Mouse (Mus musculus) urinary bladder, adult 2 months (tissue): Measurements from ENCODE around the gene Lce1k. TPM values are rescaled to one million over a fixed set of nuclear protein-coding genes. Genes with fewer than 3 reads are reported as not detected.
"Not testable (repeated sequence)": the region's sequence is repeated elsewhere in the genome, so short reads cannot be mapped to it uniquely, and the experiment has no call there.

ENCODE experiments used
- DNase-seq: peaks from one replicate; pipeline ENCODE4 v3.0.0; 2022; ENCODE audit warnings: low spot score
- polyA plus RNA-seq: library from polyadenylated mRNA; depleted of rRNA; stranded (reverse); fragments of >200 nt; gene quantifications from 2 replicates; pipeline ENCODE4 v1.2.3, GENCODE M21; 2012; rRNA removed

Lce1k gene
- polyA plus RNA-seq: not detected in 2 replicates

GRCm38 (mm10) chr3:92807791-92808190, at the start of gene Lce1k:
Lce1k (minus strand) TSS chr3:92807891.
- DNase-seq: no peak

- no peak for DNase-seq
Observed at GRCm38 (mm10) chr3:92851186-92851585, 43.5 kb upstream of the Lce1k start, which contains the start of gene Lce1l. Lce1l (minus strand) TSS chr3:92851286.

DNA sequence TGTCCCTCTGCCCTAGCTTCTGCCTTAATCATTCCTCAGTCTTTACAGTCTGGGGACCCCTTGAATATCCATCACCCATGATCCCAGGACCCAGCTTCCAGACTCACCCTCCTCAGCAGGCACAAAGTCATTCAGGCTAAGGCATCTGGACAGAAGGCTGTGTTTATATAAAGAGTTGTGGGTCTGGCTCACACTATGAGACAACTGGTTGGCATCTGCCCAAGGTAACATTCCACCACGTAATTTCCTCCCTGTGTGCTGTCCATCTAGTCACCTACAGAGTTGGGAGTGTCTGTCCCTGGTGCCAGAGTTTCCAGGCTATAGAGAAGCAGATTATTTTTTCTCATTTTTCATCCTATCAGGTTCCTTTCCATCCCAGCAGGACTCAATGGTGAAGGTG, 19.4 kb upstream of the Lce1k start, which contains the start of gene Kprp:
TSS of gene Kprp (minus strand) at position 140 of the 400 bp plus-strand sequence.
- no peak for DNase-seq

DNA sequence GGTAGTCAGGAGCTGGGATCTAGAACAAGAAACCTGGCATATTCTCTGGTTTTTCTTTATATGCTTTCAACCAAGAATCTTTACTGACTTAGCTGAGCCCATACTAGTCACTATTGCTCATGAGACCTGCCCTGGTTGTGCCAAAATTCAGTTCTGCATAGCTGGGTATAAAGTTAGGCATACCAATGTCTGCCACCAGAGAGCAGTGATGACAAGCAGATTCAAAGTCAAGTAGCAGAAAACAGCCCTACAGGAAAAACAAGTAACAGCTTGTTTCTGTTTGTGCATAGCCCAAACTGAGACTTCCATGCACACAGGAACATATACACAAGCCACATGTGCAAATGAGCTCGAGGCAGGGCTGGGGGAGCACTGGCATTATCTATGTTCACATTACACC, 18.1 kb upstream of the Lce1k start:
- no peak for DNase-seq

GRCm38 (mm10) chr3:92816036-92816435, 8.3 kb upstream of the Lce1k start:
- not testable (repeated sequence) for DNase-seq

DNA sequence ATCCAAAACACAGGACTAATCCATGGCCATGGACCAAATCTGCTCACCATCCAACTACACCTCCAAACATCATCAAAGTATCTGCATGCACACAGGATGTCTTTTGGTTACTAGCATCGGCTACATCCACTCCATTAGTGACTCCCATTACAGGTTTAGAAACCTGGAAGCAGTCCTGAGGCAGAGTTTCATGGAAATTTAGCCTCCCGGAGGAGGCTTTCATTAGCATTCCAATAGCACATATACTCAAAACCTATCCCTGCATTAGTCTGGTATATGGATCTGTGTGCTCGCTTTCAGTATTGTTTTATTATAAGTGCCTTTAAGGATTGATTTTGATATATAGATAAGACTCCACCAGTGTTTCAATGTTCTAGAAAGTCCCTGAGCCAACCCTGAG, 7.9 kb upstream of the Lce1k start:
- no peak for DNase-seq

DNA sequence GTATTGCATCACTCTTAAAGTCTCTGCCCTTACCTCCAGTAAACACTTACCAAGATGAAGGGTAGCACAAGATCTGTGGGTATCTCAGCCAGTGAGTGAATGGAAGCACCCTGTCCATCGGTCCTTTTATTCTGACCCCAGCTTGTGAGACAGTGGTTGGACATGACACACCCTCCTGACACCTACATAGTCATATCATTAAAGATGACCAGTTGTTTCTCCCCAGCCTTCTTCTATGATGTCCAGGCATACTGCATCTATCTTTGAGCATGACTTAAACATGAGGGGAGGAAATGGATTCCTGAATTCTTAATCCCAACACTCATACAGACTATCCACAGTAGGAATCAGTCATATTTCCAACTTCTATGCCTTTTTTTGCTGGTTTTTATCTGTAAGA, 17.3 kb downstream of the Lce1k start, which contains the start of gene Lce1j:
TSS of gene Lce1j (minus strand) at position 101 of the 400 bp plus-strand sequence.
- no peak for DNase-seq

DNA sequence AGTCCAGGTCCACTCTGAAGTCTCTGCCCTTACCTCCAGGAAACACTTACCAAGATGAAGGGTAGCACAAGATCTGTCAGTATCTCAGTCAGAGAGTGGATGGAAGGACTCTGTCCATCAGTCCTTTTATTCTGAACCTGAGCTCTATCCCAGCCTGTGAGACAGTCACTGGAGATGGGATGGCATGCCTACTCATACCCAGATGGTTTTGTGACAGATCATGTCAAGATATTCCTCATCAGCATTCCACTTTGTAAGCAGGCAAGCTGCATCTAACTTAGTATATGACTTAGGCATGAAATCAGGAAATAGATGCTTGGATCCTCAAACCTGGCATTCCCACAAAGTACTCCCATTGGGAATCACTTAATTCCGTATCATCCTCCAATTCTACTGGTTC, 28.9 kb downstream of the Lce1k start, which contains the start of gene Lce1i:
TSS of gene Lce1i (minus strand) at position 101 of the 400 bp plus-strand sequence.
- no peak for DNase-seq

DNA sequence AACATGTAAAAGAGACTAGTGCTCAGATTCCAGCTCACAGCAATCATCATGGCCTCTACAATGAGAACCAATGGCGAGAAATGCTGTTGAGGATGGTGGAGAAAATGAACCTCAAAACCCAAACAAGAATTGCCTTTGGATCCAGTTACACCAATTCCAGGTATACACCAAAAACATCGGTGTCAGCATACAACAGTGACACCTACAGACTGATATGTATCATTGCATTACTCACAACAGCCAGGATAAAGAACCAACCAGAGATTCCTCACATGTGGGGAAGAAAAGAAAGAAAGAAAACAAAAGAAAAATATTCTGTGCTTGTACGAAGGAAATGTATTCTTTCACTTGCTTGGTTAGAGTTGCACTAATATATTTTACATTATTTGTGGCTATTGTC, 36.1 kb downstream of the Lce1k start:
- no peak for DNase-seq

DNA sequence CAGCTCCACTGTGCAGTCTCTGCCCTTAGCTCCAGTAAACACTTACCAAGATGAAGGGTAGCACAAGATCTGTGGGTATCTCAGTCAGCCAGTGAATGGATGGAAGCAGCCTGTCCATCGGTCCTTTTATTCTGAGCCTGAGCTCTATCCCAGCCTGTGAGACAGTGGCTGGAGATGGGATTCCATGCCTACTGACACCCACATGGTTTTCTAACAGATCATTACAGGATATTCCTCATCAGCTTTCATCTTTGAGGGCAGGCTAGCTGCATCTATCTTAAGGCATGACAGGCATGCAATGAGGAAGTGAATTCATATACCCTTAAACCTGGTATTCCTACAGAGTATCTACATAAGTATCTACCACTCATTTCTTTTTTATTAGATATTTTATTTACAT, 42.7 kb downstream of the Lce1k start, which contains the start of gene Lce1h:
TSS of gene Lce1h (minus strand) at position 101 of the 400 bp plus-strand sequence.
- DNase-seq: no peak

Other genes starting within 250 kb of the Lce1k start
- 233 and 291 TPM in 2 replicates for gene Ivl, start 234.2 kb downstream of the Lce1k start, polyA plus RNA-seq
- 0.18 TPM in 1 of 2 replicates, not detected in the other for gene Smcp, start 218.9 kb downstream of the Lce1k start, polyA plus RNA-seq
- not detected in 2 replicates for gene 2210017I01Rik, start 200.4 kb downstream of the Lce1k start, polyA plus RNA-seq
- gene Lce6a, start 186.2 kb downstream of the Lce1k start, polyA plus RNA-seq: 1.2 and 1.3 TPM in 2 replicates
- gene Lce1a1, start 159.6 kb downstream of the Lce1k start, polyA plus RNA-seq: not detected in 2 replicates
- gene Lce1b, start 151.0 kb downstream of the Lce1k start, polyA plus RNA-seq: not detected in 2 replicates
- gene Lce1a2, start 137.6 kb downstream of the Lce1k start, polyA plus RNA-seq: not detected in 2 replicates
- 0.15 and 0.33 TPM in 2 replicates for gene Lce1c, start 128.6 kb downstream of the Lce1k start, polyA plus RNA-seq
- gene Lce1d, start 120.7 kb downstream of the Lce1k start, polyA plus RNA-seq: not detected in 2 replicates
- gene Lce1e, start 98.8 kb downstream of the Lce1k start, polyA plus RNA-seq: not detected in 2 replicates
- gene Lce1f, start 87.5 kb downstream of the Lce1k start, polyA plus RNA-seq: not detected in 2 replicates
- not detected in 2 replicates for gene Gm38119, start 68.8 kb downstream of the Lce1k start, polyA plus RNA-seq
- not detected in 2 replicates for gene Lce1g, start 55.6 kb downstream of the Lce1k start, polyA plus RNA-seq
- not detected in 2 replicates for gene Lce1h, start 42.8 kb downstream of the Lce1k start, polyA plus RNA-seq
- not detected in 2 replicates for gene Lce1i, start 29.0 kb downstream of the Lce1k start, polyA plus RNA-seq
- not detected in 2 replicates for gene Lce1j, start 17.4 kb downstream of the Lce1k start, polyA plus RNA-seq
- gene Kprp, start 19.4 kb upstream of the Lce1k start, polyA plus RNA-seq: not detected in 2 replicates
- gene Lce1l, start 43.4 kb upstream of the Lce1k start, polyA plus RNA-seq: not detected in 2 replicates
- gene 2310050C09Rik, start 62.3 kb upstream of the Lce1k start, polyA plus RNA-seq: not detected in 2 replicates
- gene Lce3a, start 118.3 kb upstream of the Lce1k start, polyA plus RNA-seq: not detected in 2 replicates
- gene Lce3b, start 125.1 kb upstream of the Lce1k start, polyA plus RNA-seq: not detected in 2 replicates
- not detected in 2 replicates for gene Lce3c, start 136.6 kb upstream of the Lce1k start, polyA plus RNA-seq
- not detected in 2 replicates for gene Lce3d, start 149.5 kb upstream of the Lce1k start, polyA plus RNA-seq
- not detected in 2 replicates for gene Lce3e, start 159.2 kb upstream of the Lce1k start, polyA plus RNA-seq
- not detected in 2 replicates for gene Lce3f, start 184.3 kb upstream of the Lce1k start, polyA plus RNA-seq
- gene Crct1, start 207.8 kb upstream of the Lce1k start, polyA plus RNA-seq: not detected in 2 replicates
- gene Lce1m, start 211.2 kb upstream of the Lce1k start, polyA plus RNA-seq: not detected in 2 replicates